Mouse (Mus musculus): ENCODE measurements around the gene Gm7073.

GRCm38 (mm10) chrX:60547098-60547443 lies 8.0 kb upstream of the Gm7073 start:
- TF ChIP-seq POLR2A (IDR thresholded peaks at IDR 0.05; ENCODE audit: extremely low read depth, insufficient read depth, low read length) = no peak
- no peak for TF ChIP-seq CTCF (IDR thresholded peaks at IDR 0.05; ENCODE audit: extremely low read depth, insufficient read depth, low read length)
